Mouse (Mus musculus): ENCODE measurements at regions not wholly inside any gene's neighbourhood (a gene's known extent, or its start where the extent isn't known, plus 50 kb on each side); places are given as distances from the start of the nearest gene placed in this dataset.

DNA sequence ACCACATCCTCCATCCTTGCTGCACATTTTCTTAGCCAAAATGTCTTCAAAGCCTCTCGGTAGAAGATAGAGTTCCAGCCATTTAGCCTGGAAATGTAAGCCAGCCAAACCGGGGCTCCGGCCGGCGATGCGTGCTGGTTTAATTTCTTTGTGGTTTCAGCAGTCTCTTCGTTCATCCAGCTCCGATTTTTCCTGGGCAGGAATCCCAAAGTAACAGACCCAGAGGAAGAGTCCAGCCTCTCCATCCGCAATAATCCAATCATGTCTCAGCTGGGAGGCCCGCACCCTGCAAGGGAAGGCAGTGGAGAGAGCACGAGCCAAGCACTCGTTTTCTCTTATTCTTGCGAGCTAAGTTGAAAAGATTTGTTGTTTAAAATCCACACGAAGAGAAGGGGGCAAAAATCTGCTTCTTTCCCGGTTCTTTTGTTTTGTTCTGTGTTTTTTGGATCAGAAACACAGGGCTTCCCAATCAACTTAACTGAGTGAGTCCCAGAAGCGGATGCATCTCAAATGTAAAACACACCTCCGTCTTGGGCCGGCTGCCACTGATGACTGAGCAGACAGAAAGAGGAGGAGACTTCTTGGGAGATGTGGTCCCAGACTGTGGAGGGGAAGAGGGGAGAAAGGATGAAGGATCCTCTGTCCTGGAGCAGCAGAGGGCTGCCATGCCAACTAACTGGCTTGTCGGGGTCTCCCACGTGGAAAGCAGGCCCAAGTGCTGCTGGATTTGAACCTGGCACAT is 405.1 kb upstream of the Tbx3 start:
- ATAC-seq (replicated peaks; ENCODE audit: low read depth, poor library complexity, severe bottlenecking): no peak

DNA sequence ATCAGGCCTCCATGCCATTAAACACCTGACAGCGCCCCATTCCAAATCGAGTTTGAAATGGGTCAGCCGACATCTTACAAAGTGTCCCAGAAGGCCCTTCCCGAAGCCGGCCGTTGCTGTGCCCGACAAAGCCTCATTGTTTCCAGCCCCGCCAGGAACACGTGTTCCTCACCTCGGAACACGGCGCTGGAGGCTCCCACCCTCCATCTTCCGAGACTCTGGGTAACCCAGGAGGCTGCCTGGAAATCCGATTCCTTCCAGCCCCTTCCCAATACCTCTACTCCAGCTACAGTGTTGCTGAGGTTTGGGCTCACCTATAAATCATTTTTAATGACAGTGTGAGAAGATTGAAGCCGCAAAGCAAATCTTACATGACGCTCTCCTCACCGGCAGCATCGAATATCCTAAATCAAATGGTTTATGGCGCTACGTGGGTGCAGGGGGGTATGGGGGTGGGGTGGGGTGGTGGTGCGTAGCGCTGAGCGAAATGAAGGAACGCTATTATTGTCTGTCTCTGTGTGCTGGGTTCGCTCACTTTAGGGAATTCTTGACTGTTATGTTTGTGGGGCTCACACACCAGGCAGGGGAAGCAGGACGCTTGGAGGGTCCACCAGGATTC is 399.1 kb upstream of the Tbx3 start:
- ATAC-seq (replicated peaks; ENCODE audit: low read depth, poor library complexity, severe bottlenecking): no peak

DNA sequence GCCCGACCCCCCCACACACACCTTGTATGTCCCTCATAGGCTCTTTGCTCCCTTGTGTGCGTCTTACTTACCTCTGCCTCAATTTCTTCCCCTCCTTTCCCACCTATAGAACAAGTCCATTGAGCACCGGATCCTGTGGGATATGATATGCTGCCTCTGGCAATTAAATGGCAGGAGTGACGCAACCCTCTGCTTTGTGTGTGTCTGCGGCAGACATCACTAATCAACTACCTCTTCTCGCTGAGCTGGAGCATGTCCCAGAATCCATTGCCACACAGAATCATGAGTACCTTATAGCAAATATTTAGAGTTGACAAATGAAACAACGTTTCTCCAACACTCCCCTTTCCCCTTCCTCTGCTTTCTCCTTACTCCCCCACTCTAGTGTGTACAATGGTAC is 397.3 kb upstream of the Tbx3 start:
- ATAC-seq (replicated peaks; ENCODE audit: low read depth, poor library complexity, severe bottlenecking): no peak

DNA sequence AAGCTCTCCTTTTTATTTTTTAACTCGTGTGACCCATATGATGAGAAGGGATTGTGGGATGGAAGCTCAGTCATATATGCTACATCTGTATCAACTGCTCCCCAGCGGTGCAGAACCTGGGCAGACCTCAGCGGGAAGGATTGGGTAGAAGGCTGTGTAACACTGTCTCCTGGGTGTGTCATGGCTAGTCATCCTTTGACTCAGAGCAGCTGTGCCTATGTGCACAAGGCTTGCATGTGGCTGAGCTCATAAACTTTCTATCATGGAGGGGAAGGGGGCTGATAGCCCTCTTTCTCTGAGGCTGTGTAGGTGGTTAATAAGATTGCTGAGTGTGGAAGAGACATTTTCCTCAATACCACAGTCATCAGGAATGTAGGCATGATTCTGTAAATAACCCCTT is 396.9 kb upstream of the Tbx3 start:
- no peak for ATAC-seq (replicated peaks; ENCODE audit: low read depth, poor library complexity, severe bottlenecking)

DNA sequence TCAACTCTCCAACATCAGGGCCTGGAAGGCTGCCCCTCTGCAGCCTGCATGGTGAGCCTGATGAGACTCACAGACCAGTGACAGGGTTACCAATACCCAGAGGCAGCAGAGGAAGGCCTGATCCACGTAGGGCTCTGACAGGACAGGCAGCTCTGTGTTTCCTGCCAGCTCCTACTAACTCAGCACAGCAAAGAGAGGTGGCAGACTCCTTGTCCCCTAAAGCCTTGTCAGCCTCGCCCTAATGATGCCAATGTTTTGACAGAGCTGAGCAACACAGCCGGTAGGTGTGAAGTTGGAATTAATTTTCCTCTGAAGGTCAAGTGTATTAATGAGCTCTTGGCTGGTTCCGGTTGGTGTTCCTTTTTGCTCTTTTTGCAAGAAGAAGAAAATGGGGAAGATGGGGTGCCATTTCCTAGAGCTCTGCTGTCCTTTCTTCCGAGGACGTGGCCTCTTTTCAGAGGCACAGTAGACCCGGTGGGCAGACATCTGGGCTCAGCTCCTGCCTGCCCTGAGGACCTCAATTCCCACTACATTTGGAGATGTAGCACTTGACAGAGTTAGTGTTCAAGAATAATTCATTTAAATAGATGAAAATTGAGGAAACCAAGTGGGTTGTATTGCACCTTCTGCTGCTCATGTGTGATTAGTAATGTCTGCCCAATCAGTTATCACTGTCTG is 395.5 kb upstream of the Tbx3 start:
- ATAC-seq (replicated peaks; ENCODE audit: low read depth, poor library complexity, severe bottlenecking): no peak

DNA sequence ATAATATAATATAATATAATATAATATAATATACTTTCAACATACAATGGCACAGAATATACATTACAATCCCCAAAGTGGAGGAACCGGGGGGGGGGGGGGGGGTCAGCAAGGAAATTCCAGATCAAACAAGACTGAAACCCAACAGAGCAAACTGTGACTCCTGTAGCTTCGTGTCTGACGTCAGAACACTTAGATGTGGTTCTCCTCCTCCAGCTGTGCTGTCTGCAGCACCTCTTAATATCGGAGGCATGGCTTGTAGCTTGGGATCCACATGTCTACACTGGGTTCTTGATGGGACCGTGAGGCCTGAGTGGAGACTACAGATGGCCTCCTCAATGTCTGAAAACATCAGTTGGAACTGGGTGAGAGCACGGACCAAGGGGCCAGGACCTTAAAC is 390.3 kb upstream of the Tbx3 start:
- ATAC-seq (replicated peaks; ENCODE audit: low read depth, poor library complexity, severe bottlenecking): no peak

DNA sequence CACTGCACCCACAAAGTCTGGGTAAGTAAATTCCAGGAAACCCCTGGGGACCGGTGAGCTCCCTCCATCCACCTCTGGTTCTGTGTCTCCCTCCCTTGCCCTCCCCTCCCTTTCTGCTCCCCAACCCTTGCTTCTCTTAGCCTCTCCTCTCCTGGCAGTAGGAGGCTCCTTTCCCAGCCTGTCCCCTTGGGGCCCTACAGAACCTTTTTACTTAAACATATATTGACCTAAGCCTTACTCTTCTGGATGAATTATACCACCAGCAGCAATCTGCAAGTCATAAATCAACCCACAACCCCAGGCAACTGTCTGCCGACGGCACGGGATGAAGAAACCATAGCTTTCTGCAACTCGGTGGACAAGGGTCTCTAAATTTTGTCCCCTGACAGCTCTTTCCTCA is 380.7 kb upstream of the Tbx3 start:
- ATAC-seq (replicated peaks; ENCODE audit: low read depth, poor library complexity, severe bottlenecking): no peak

DNA sequence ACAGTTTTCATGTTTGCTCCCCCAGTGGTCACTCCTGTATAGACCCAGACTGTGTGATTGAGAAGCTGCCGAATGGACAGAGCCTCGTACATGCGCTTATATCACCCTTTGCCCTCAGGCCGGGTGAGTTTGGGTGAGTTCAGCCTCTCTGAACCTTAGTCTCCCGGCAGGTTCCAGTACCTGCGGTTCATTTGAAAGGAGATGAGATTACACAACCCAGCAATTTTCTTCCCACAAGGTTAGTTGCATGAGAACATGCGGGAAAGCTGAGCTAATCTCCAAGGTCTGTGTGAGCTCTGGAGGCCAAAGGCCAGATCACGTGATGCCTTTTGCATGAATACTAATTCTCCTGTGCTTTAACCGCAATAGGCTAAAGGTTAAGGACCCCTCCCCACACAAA is 378.1 kb upstream of the Tbx3 start:
- no peak for ATAC-seq (replicated peaks; ENCODE audit: low read depth, poor library complexity, severe bottlenecking)

DNA sequence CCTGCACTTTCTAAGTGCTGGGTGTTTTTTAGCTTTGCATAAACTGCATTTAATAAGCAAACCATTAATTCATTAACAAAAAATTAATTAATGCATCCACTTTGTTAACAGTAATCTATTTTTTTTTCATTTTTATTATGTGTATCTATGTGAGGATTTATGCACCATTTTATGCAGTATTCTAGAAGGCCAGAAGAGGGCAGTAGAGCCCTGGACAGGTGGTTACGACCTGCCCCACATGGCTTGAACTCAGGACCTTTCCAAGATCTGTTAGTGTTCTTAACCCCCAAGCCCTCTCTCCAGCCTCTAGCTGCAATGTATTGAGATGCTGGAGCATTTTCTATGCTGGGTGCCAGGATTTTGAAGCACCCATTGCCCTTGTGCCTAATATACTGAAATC is 377.6 kb upstream of the Tbx3 start:
- ATAC-seq (replicated peaks; ENCODE audit: low read depth, poor library complexity, severe bottlenecking): no peak

DNA sequence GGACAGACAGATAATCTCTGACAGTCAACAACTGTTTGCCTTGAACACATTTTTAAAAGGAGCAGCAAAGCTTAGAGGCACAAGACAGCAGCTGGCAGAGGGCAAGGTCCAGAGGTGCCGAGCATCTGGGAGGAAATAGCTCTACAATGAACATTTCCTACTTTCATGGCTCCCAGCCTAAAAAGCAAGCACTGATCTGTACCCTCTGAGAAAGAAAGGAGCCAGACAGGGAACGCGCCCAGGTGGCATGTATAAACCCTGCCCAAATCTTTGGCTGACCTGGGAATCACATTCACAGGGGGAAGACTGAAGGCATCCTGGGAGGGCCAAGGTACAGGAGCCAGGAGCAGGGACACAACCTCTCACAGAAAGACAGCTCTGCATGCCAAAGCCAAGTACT is 371.2 kb upstream of the Tbx3 start:
- no peak for ATAC-seq (replicated peaks; ENCODE audit: low read depth, poor library complexity, severe bottlenecking)

DNA sequence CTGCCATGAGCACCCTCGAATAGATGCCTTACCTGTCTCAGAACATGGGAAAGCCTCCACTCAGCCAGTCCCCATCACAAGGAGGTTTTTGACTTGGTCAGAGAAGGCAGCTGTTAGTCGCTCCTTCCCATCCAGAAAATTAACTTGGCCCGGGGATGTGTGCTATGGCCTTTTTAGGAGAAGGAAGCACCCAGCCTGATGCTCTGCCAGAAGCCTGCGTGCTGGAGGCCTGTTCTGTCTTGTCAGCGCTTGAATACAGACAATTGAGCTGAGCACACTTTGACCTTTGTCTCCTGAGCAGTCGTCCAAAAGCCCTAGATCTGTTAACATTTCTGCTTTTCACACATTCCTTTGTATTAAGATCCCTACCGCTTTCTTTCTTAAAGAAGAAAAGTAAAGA is 370.4 kb upstream of the Tbx3 start:
- ATAC-seq (replicated peaks; ENCODE audit: low read depth, poor library complexity, severe bottlenecking): no peak

DNA sequence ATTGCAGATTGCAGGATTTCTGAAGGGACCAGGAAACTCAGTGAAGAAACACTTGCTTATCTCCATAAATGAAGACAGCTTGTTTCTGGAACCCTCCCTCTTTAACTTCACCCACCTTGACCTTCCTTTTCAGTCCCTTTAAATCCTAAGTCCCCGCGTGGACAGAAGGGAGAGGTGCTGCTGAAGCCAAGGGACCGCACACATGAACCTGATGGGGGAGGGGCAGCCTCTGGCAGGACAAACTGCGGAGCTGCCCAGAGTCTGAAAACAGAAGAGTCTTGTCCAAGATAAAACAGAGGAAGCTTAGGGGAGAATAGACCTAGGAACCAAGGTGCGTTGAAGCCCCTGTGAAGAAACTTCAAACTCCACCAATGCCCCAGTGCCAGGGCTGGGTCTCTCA is 368.9 kb upstream of the Tbx3 start:
- ATAC-seq (replicated peaks; ENCODE audit: low read depth, poor library complexity, severe bottlenecking): no peak

DNA sequence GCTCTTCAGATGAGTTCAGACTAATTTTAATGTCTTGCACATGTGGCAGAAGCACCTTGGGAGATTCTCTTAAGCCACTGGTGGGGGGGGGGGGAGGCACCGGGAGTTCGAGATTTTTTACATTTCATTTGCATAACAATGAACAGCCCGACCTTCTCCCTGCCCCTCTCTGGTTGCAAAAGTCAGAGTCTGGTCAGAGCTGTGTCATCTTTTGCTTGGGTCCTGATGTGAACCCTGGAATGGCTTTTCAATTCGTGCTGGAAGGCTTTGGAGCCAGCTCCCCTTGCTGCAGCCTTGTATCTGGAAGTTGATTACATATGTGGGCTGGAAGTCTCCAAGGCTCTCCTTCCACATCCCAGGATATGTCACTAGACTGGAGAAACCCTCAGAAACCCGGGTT is 365.7 kb upstream of the Tbx3 start:
- ATAC-seq (replicated peaks; ENCODE audit: low read depth, poor library complexity, severe bottlenecking): no peak

DNA sequence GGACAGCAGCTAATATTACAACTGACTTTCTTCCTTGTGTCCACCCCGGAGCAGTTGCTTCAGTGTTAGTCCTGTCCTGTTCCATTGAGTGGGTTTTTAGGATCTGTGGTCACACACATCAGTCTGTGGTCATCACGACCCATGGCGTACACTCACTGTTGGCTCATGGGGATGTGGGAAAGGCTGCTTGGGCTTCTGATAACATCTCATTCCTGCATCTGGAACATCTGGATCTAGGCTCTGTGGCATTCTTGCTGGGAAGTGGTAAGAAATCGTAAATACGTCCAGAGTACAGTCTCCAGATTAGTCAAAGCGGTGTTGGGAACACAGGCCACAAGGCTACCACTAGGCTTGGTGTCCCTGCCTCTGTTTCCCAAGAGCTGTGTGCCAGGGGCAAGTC is 362.7 kb upstream of the Tbx3 start:
- no peak for ATAC-seq (replicated peaks; ENCODE audit: low read depth, poor library complexity, severe bottlenecking)

DNA sequence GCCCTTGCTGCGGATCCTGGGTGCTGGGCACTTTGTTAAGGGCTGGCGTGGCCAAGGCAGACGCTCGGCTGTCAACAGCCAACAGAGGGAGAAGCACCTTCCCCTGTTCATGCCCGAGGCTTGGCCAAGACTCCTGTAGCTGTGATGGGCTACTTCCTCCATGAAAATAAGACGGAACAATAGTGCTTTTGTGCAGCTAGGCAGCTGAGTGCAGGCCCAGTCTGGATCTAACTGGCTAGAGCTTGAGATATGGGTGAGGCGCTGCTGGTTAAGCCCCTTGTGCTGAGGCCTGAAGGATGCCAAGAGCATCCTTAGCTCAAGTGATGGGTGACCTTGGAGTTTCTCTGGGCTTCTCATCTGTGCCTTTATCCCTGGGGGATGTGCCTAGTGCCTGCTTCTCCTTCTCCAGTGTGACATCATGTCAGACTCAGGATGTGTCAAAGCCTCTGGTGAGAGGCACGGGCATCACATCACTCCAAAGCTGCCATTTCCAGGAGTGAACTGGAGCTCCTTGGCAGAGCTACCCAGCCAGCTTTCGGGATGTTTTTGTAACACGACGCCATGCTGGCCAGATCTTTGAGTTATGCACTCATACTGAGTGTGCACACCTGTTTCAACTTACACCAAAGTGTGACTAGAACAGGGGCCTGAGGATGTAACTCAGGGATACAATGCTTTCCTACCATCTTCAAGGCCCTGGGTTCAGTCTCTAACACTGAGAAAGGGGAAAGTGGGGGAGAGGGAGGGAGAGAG is 360.1 kb upstream of the Tbx3 start:
- ATAC-seq (replicated peaks; ENCODE audit: low read depth, poor library complexity, severe bottlenecking): no peak

DNA sequence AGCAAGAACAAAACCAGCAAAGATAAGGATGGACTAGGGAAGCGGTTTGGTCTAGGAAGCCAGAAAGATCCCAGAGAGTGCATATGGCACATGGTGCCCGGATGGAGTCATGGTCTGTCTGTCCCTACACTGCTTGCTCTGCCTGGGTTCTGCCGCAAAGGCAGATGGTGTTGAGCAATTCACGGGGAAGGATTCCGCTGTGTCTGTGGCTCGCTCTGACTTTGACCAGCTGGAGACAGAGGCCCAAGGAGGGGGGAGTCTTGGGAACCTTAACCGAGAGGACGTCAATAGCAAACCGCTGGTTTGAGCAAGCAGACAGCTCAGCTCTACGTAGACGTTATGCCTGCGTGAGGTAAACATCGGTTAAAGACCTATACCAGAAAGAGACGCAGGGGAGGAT is 357.7 kb upstream of the Tbx3 start:
- ATAC-seq (replicated peaks; ENCODE audit: low read depth, poor library complexity, severe bottlenecking): no peak

DNA sequence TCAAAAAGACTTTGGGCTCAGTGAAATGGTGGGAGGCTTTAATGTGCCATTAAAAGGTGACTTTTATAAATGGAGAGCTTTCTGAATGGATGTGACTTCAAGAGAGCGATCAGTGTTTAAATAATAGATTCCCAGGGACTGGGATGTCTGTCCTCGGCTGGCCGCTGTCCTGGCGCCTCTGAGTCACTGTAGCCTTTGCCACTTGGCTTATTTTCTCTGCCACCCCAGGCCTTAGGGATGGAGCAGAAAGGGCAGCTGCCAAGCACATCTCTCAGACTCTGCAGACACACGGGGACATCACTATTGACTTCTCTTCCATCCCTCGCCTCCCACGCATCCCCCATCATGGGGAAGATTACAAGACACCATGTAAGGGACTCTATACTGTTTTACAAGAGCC is 355.3 kb upstream of the Tbx3 start:
- ATAC-seq (replicated peaks; ENCODE audit: low read depth, poor library complexity, severe bottlenecking): no peak

DNA sequence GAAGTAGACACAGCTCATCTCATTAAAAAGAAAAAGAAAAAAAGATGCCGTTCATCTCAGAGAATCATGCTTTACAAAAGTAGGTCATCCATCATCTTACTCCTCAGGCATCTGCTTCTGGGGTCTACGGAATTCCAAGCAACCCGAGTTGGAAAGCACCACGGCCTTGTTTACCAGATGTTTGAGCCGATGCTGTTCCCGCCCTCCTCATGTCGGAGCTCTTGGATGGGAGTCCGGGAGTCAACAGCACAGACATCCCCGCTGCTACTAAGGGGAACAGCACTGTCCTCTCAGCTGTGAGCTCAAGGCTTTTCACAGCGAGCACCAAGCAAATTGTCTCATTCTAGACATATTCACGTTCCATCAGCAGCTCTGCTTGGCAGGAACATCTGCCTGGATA is 352.9 kb upstream of the Tbx3 start:
- ATAC-seq (replicated peaks; ENCODE audit: low read depth, poor library complexity, severe bottlenecking): no peak

DNA sequence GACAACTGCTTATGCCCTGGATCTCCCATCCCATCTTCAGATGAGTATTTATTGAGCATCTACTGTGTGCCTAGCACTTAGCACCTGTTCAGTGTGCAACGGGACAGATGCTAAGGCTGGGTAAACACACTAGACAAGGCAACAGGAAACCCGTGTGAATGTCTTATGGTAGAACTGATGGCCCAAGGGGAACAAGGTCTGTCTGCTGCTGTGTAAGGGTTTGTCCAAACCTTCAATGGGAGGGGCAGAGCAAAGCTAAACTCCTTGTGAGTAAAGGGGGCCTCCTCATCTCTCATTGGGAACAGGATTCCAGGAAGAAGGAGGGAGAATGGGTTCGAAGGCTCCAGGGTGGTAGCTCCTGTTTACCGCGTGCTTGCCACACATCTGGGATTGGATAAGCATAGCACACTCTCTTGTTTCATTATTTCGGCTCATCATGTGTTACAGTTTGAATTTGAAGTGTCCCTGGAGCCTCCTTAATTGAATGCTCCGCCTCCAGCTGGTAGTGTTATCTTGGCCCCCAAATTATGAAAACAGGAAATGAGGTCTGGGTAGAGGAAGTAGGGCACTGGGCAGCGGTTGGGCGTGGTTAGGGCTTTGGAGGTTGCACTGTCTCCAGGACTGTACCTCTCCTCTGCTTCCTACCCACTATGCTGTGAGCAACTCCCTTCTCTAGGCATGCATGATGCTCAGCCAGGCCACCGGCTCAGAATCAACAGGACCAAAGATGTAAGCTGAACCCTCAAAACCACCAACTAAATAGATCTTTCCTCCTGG is 348.9 kb upstream of the Tbx3 start:
- ATAC-seq (replicated peaks; ENCODE audit: low read depth, poor library complexity, severe bottlenecking): peak; percentile 97

DNA sequence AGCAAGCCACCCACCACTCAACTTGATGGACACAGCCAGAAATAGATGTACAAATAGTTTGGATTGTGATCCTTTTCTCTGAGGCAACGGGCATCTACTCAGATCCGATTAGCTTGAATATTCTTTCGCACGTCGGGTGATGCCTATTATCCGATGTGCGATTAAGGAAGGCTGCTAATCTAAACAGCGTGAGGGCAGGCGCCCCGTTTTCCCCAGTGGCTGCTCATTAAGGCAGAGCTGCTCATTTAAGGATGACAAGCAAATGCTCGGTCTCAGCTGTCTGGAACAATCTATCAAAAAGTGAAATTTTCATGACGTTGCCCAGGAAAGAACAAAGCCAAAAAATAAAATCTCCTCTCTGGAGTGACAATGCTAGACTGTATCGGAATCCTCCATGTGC is 348.1 kb upstream of the Tbx3 start:
- ATAC-seq (replicated peaks; ENCODE audit: low read depth, poor library complexity, severe bottlenecking): no peak

Data from common myeloid progenitor, adult 5-6 weeks (primary cell).